Mouse (Mus musculus) hematopoietic stem cell, adult 5-6 weeks (primary cell): ENCODE data around the gene Gm14085. TPM values are rescaled to one million over a fixed set of nuclear protein-coding genes. Genes with fewer than 3 reads are reported as not detected.
"Not testable (repeated sequence)": the region's sequence is repeated elsewhere in the genome, so short reads cannot be mapped to it uniquely, and the experiment has no call there.

Experiments used
- ATAC-seq, 2 experiments: fragments of 125-278 bp in 1 of 2; replicated peaks in 1 of 2; 2 replicates each; pipeline ENCODE4 v1.8.0; 2016 to 2017; ENCODE audit warnings: inconsistent platforms in 2 of 2, mild to moderate bottlenecking in 2 of 2, moderate number of reproducible peaks in 2 of 2, low read depth in 1 of 2, moderate TSS enrichment in 1 of 2; ENCODE audit not compliant: low FRiP score in 2 of 2, poor library complexity in 2 of 2, severe bottlenecking in 2 of 2, insufficient read depth in 1 of 2, low TSS enrichment in 1 of 2
- total RNA-seq: library from RNA; stranded (forward); fragments of 172-1452, 232-1000 nt; gene quantifications from 2 replicates; pipeline ENCODE4 v1.2.3, GENCODE M21; 2017

Gm14085 gene
- 1.1 TPM in 1 of 2 replicates, not detected in the other for total RNA-seq

DNA sequence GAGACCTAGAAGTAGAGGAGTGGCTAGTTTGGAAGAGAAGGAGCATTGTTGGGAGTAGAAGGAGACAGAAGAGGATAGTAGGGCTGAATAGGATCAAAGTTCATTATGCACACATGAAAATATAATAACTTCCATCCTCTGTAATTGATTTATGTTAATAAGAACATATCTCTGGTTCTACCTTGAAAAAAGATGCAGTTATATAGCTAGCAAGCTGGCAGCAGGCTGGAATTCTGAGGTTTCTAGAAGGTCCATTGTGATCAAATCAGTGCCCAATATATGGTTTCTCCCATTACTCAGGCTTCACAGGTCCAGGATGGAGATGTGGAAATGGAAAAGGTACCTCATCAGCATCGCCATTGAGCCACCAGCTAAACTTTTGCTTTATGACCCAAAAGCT is at the start of gene Gm14085:
Gene Gm14085 (plus strand): TSS at position 301 of the 400 bp plus-strand sequence.
- no peak for ATAC-seq

GRCm38 (mm10) chr2:122438706-122439482 is 45.8 kb upstream of the Gm14085 start:
- peak; percentile 65 to 71; a peak in 3 of 4 replicates for ATAC-seq

- peak; percentile 93 to 98 for ATAC-seq
Observed at GRCm38 (mm10) chr2:122440521-122440920, 44.2 kb upstream of the Gm14085 start.

- no peak for ATAC-seq
Observed at GRCm38 (mm10) chr2:122441000-122441933, 43.5 kb upstream of the Gm14085 start.

DNA sequence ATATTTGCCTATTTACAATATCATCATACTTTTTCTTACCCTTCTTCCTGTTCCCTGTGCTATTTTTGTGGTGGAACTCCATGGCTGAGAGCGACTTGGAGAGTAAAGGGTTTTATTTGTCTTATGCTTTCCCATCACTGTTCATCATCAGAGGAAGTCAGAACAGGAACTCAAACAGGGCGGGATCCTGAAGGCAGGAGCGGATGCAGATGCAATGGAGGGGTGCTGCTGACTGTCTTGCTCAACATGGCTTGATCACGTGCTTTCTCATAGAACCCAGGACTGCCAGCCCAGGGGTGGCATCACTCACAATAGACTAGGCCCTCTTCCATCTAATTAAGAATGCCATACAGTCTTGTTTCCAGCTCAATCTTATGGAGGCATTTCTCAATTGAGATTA is 34.4 kb upstream of the Gm14085 start:
- ATAC-seq, result no peak

DNA sequence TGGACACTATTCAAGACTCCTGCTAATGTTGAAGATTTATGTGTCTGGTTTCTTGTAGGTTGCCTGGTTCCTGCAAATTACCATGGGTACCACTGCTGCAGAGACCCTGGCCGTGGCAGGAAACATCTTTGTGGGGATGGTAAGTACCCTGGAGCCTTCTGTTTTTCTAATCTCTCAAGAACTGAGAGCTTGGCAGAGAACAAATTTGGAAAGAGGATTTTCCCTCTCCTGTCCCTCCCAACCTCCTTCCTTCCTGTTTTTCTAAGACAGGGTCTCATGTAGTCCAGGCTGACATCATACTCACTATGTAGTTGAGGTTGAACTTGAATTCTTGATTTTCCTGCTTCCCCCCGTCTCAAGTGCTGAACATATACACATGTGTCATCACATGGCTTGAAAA is 32.3 kb upstream of the Gm14085 start:
- ATAC-seq, result peak in 1 of 2 experiments; percentile 46; a peak in 1 of 4 replicates

GRCm38 (mm10) chr2:122466901-122467300 is 17.8 kb upstream of the Gm14085 start:
- ATAC-seq, result no peak

- peak; percentile 99 to 100 for ATAC-seq
Observed at GRCm38 (mm10) chr2:122467351-122468013, 17.3 kb upstream of the Gm14085 start.

- no peak for ATAC-seq
Observed at GRCm38 (mm10) chr2:122469221-122469620, 15.5 kb upstream of the Gm14085 start.

DNA sequence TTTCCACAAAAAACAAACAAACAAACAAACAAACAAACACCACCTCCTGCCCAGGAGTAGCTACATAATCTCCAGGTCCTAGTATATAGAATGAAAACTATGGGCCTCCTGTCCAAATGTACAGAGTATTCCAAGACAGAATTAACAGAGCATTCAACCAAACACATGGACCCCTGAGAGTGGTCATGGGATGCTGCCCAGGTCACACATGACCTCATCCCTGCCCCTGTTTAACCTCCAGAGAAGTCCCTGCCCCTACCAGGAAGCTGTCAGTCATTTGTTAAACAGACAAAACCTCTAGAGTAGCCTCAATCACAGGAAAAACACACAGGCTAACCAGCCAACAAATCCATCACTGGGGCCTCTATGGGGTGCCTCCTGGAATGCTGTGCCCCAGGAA is 8.2 kb upstream of the Gm14085 start:
- ATAC-seq, result no peak

DNA sequence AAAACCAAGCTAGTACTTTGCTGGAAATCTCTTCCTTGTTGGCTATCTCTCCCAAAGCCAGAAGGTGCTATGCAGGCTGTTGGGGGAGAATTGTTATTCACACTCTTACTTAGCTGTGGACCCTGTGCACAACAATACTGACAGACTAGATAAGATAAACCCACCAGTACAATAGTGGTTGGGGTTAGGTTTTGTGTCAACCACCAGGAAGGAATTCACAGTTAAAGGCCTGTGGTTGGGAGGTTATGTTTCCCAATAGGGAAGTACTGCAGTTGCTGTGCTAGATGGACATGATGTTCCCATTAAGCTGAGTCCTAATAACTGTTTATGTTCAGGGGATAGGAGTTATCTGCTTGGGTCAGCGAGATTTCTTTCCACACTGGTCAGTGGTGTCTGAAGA is 954 bp upstream of the Gm14085 start:
- ATAC-seq, result peak; percentile 48 to 52

DNA sequence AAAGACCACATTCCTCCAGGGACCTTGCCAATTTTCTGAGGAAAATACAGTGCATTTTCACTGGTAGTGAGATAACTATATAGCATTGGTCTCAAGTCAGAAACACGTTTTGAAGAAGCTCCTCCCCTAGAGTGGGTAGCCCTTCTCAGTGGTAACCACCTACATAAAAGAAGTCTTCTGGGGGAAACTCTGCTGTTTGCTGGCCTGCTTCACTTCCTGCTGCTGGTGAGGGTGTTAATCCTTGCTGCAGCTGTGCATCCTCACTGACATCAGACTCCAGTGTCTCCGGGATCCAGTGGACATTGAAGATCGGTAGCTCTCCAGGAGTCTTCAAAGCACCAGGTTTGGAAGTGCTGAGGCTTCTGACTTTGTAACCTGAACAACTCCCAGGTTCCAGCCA is 913 bp downstream of the Gm14085 start:
- ATAC-seq, result peak; percentile 77 to 84

DNA sequence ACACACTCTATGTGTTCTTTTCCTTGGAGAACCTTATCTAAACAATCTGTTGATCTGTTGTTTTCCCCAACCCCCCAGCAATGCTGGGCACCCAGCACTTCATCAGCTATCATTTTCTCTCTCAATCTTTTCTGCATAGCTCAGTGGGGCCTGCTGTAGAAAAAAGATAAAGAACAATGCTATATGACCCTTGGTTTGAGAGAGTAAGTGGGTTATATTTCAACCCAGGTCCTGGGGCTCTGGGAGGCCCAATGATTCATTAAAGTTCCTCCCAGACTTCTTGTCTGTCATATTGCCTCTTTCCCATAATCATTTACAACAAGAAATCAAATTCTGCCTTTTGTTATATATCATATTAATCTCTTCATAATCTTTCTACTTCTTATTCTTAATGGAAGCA is 1.4 kb downstream of the Gm14085 start:
- not testable (repeated sequence) for ATAC-seq

DNA sequence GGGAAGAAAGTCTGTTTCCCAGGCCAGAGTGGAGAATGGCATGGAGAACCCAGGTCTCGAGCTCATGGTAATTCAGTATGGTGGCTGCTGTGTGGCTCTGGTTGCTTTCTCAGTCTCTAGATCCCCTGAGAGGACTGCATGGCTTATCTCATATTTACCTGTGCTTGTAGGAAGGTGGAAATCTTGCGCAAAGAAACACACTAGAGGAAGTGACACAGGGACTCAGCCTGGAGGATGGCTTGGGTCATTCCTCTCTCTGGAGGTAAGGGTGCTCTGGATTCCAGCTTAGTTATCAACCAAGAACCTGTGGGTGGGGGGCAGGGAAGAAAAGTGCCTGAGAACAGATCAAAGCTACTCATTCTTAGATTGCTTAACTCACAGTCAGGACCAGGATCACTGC is 1.9 kb downstream of the Gm14085 start:
- no peak for ATAC-seq

DNA sequence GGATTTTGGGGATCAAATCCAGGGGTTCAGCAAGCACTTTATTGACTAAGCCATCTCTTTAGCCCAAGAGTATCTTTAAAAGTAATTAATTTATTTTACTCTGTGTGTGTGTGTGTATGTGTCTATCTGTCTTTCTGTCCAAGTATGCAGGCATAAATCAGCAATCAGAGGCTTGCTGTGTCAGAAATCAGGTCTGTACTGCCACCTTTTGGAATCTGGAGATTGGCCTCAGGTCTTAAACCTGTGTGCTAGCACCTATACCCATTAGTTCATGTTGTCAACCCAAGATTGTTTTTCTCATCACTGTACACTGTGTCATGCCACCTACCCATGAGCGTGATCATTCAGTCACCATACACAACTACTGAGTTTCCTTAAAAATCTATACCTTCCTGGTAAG is 45.0 kb downstream of the Gm14085 start:
- ATAC-seq, result 0 out of 4 replicates have a peak, but pooled peaks of 1 of the 2 experiments have one; percentile 7

- no peak for ATAC-seq
Observed at GRCm38 (mm10) chr2:122531290-122531689, 46.5 kb downstream of the Gm14085 start.

DNA sequence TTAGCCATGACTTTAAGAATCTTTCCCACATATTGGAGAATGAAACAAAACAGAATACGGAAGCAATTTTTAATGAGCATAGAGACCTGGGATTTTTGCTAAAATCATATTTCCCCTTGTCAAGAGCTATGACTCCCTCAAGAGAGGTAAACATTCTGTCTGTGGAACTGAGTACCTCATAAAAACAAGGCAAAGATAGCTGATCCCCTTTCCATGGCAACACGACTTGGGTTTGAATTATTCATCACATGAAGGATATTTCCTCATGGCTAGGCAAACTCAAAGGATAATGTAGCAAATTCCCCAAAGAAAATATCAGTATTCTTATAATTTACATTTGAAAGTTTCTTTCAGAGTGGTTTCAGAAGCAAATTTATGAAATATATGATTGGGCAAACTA is 47.0 kb downstream of the Gm14085 start:
- ATAC-seq, result no peak
